Mouse (Mus musculus) heart, embryonic 16.5 days (tissue): ENCODE measurements at regions not wholly inside any gene's neighbourhood (a gene's known extent, or its start where the extent isn't known, plus 50 kb on each side); places are given as distances from the start of the nearest gene placed in this dataset.

ENCODE experiments used
- ATAC-seq: fragments of 200-750 bp; cut with Nextera tagmentation; replicated peaks from 2 replicates; pipeline ENCODE4 v1.8.0; 2017; ENCODE audit warnings: moderate number of reproducible peaks; ENCODE audit not compliant: insufficient read depth, low FRiP score; ENCODE audit errors: extremely low read depth
- H3K27ac ChIP-seq: fragments of 300-500 bp; sonication (generic); 2 replicates; pipeline ENCODE4 v1.5.1; 2014; ENCODE audit warnings: mild to moderate bottlenecking, low read length, control low read depth, moderate library complexity
- H3K27me3 ChIP-seq: fragments of 300-500 bp; sonication (generic); 2 replicates; pipeline ENCODE4 v1.6.1; 2014; ENCODE audit warnings: low read length, mixed read lengths; ENCODE audit not compliant: control insufficient read depth, insufficient read depth
- H3K36me3 ChIP-seq: fragments of 300-500 bp; sonication (generic); 2 replicates; pipeline ENCODE4 v1.6.1; 2014; ENCODE audit not compliant: control insufficient read depth, insufficient read depth
- H3K4me1 ChIP-seq: fragments of 300-500 bp; sonication (generic); 2 replicates; pipeline ENCODE4 v1.6.1; 2014; ENCODE audit warnings: low read length, mixed read lengths; ENCODE audit not compliant: control insufficient read depth, insufficient read depth
- H3K4me2 ChIP-seq: fragments of 300-500 bp; sonication (generic); 2 replicates; pipeline ENCODE4 v1.6.1; 2014; ENCODE audit warnings: low read depth, mild to moderate bottlenecking, control low read depth, low read length
- H3K4me3 ChIP-seq: fragments of 300-500 bp; sonication (generic); 2 replicates; pipeline ENCODE4 v1.5.1; 2014; ENCODE audit warnings: mild to moderate bottlenecking, control low read depth, low read length
- H3K9ac ChIP-seq: fragments of 300-500 bp; sonication (generic); 2 replicates; pipeline ENCODE4 v1.6.1; 2014; ENCODE audit warnings: low read length, control low read depth
- H3K9me3 ChIP-seq: fragments of 300-500 bp; sonication (generic); replicated peaks from 2 replicates; pipeline ENCODE4 v1.6.1; 2016; ENCODE audit warnings: low read length; ENCODE audit not compliant: control insufficient read depth
- WGBS: fragments of 180-500 bp; shearing (Covaris S2); extraction: QIAGEN DNeasy Blood & Tissue Kit; methylation state at CpG from one replicate; pipeline ENCODE4 v1.1.7; 2014; 5-methylcytosine and 5-hydroxymethylcytosine counted together

DNA sequence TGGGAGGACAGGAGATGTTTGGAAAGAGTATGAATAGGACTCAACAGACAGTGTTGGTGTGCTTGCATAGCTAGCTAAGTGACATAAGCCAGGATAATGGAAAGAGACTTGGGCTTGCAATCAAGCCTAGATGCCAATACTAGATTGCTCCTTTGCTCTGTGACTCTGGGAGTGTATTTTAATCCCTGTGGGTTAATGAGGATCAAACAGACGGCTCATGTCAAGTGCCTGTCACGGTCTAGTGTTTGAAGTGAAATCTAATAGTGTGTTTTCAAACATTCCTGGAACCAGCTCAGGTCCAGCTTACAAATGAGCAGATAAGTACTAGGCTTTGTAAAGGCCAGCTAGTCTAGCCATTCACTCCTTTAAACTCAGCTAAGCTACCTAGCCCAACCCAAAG, 64.1 kb upstream of the Ranbp3l start:
- WGBS: 54% methylated on average over 2 of the region's 2 CpGs
- ATAC-seq: no peak
- Histone ChIP-seq H3K9ac (no peak overlapping the region), H3K4me1 (no peaks in the 10 kb centered on the region), H3K4me2 (no peak overlapping the region), H3K36me3 (no peaks in the 10 kb centered on the region), H3K4me3 (no peak overlapping the region), H3K27me3 (no peaks in the 10 kb centered on the region), H3K9me3 (no peaks in the 10 kb centered on the region), H3K27ac (no peak overlapping the region)

DNA sequence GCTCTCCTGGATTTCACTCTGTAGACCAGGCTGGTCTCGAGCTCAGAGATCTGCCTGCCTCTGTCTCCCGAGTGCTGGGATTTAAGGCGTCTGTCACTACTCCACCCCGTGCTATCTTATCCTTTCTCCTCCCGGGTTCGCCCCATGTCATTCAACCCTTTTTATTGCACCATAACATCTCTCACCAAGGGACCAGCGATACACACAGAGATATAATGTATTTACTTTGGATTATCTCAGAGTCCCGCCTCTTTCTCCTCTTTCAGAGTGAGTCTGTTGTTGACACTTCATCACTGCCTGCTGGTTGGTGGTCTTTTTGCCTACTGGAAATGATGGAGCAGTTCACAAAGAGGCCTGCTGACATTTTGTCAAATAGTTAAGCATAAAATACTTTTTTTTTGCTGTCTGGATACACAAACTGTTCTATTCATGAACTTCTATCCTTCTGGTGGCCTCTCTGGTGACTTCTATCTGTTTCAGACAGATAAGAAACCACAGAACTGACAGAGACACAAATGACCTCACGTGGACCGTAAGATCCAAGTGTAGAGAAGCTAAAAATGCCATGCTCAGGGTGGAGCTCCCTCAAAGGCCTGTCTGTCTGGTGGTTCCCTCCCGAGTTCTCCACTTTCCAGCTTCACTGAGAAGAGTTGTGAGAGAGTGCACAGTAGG, 70.1 kb upstream of the Ranbp3l start:
- no peaks in the 10 kb centered on the region for H3K36me3 ChIP-seq
- H3K4me1 ChIP-seq: no peaks in the 10 kb centered on the region
- no peak overlapping the region for H3K9ac ChIP-seq
- 66% methylated on average over 11 of the region's 11 CpGs for WGBS
- H3K9me3 ChIP-seq: no peaks in the 10 kb centered on the region
- no peak overlapping the region for H3K27ac ChIP-seq
- no peak for ATAC-seq
- H3K4me3 ChIP-seq: no peak overlapping the region
- H3K4me2 ChIP-seq: no peak overlapping the region
- H3K27me3 ChIP-seq: no peaks in the 10 kb centered on the region

DNA sequence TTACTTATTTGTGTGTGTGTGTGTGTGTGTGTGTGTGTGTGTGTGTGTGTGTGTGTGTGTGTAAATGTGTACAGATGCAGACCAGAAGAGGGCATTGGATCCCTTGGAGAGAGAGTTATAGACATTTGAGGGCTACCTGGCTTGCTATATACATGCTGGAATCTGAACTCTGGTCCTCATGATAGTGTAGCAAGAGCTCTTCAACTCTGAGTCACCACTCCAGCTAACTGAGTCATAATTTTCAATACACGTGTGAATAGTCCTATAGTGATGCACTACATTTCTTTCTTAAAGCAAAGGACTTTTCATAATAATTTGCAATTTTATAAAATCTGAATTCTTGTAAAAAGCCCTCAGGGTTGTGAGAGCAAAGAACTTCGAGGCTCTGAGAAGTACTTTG, 70.9 kb upstream of the Ranbp3l start:
- Histone ChIP-seq H3K36me3 (no peaks in the 10 kb centered on the region), H3K9me3 (no peaks in the 10 kb centered on the region), H3K4me3 (no peak overlapping the region), H3K4me2 (no peak overlapping the region), H3K27me3 (no peaks in the 10 kb centered on the region), H3K9ac (no peak overlapping the region), H3K27ac (no peak overlapping the region), H3K4me1 (no peaks in the 10 kb centered on the region)
- 75% methylated on average over 2 of the region's 2 CpGs for WGBS
- ATAC-seq: no peak

DNA sequence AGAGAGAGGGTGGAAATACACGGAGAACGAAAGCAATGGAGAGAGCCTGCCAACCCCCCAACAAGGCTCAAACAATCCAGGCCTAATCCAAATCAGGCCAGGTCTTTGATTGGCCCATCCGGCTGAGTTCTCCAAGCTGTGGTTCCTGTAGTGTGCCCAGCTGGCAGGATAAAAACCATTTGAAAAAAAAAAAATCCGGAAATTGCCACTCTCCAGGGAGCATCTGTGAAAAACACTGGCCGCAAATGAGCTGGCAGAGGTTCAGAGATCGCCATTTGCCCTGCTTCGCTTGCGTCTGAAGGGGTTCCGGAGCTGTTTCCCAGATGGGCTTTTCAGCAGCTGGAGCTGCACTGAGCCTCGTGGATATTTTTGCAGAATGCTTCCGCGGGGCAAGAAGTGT, 71.4 kb upstream of the Ranbp3l start:
- Histone ChIP-seq H3K27me3 (no peaks in the 10 kb centered on the region), H3K9ac (no peak overlapping the region), H3K27ac (no peak overlapping the region), H3K4me2 (no peak overlapping the region), H3K4me1 (no peaks in the 10 kb centered on the region), H3K4me3 (no peak overlapping the region), H3K9me3 (no peaks in the 10 kb centered on the region), H3K36me3 (no peaks in the 10 kb centered on the region)
- WGBS: 81% methylated on average over 12 of the region's 12 CpGs
- ATAC-seq: no peak

DNA sequence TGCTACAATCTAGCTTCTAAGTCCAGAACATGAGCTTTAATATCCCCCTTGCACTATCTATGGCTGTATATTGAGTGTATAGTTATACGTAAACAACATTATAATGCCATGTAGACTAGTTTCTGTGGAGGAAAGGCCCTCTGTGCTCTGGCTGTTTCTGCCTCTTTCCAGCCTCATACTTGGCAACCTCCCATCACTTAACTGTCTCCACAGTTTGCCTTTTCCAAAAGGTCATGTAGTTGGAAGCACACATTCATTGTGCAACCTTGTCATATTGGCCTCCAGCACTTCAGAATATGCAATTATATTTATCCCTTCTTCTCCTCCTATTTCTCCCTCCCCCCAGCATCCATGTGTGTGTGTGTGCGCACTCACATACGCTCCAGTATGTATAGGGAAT, 82.2 kb upstream of the Ranbp3l start:
- H3K9me3 ChIP-seq: no peaks in the 10 kb centered on the region
- H3K4me1 ChIP-seq: no peaks in the 10 kb centered on the region
- WGBS: 99% methylated on average over 3 of the region's 3 CpGs
- H3K27me3 ChIP-seq: no peaks in the 10 kb centered on the region
- no peak overlapping the region for H3K9ac ChIP-seq
- H3K36me3 ChIP-seq: no peaks in the 10 kb centered on the region
- no peak overlapping the region for H3K27ac ChIP-seq
- no peak overlapping the region for H3K4me3 ChIP-seq
- ATAC-seq: no peak
- no peak overlapping the region for H3K4me2 ChIP-seq

DNA sequence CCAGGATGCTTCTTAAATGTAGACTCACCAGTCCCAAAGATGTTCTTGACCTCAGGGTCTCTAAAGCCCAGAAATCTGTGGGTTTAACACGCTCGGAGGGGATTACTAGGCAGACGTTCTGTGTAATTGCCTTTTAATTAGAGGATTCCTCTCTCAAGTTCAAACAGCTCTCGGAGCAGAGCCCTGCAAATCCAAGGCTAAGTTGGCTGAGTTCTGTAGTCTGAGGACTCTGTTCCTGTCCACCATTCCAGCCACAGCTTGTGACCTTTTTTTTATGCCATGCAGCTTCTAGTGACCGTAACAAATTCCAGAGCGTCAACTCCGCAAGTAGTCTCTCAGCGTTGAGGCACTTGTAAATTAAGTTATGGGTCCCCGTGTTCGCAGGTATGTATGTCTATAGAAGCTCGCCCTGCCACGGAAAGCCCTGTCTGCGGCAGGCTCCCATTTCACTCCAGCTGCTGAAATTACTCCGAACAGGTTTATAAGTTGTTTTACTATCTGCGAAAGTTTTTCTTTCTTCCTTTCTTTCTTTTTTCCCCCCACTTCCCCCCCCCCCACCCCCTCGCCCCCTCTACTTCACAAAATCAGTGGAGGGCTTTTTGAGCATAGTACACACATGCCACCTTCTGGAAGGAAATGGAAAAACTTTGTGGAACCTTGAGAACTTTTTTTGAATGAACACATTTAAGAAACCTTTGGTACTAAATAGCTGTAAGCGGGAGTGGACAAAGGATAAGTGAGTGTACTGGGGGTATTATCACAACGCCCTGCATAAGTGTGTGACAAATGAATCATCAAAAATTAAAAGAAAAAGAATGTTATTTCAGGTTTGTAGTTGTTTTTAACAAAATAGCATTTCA, 82.9 kb upstream of the Ranbp3l start:
- H3K27ac ChIP-seq: no peak overlapping the region
- H3K27me3 ChIP-seq: no peaks in the 10 kb centered on the region
- H3K4me1 ChIP-seq: no peaks in the 10 kb centered on the region
- H3K4me3 ChIP-seq: no peak overlapping the region
- no peaks in the 10 kb centered on the region for H3K36me3 ChIP-seq
- H3K9me3 ChIP-seq: no peaks in the 10 kb centered on the region
- no peak overlapping the region; the same call in 1 of the 2 replicates for H3K4me2 ChIP-seq
- WGBS: 61% methylated on average over 18 of the region's 18 CpGs
- ATAC-seq: no peak
- no peak overlapping the region for H3K9ac ChIP-seq

DNA sequence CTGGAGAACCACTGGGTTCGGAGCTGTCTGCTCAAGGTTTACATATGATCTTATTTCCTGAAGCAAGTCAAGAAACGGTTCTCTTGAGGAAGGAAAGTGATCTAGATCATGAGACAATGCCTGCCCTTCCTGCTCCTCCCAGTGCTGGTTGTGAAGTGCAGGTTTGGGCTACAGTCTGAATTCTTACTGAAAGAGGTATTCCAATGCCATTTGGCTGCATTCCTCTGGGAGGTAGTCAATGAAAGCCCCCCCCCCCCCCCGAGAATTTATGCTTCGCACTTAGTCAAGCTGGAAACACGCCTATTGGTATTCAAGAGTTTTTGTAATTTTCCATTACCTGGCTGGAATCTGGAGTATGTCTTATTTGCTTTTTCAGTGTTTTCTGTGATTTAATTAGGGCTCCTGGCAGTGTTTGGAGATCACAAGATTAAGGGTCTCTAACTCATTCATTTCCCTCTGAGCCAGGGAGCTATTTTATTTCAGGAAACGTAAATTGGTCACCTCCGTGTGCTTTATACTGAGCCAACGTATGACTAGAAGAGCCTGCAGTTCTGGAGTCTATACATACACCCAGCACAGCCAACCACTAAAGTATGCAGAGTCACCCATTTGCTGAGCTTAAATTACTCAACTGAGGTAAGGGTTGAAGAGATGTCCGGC, 84.7 kb upstream of the Ranbp3l start:
- 65% methylated on average over 9 of the region's 9 CpGs for WGBS
- Histone ChIP-seq H3K4me3 (no peak overlapping the region), H3K27me3 (no peaks in the 10 kb centered on the region), H3K4me1 (no peaks in the 10 kb centered on the region), H3K4me2 (no peak overlapping the region), H3K27ac (no peak overlapping the region), H3K36me3 (no peaks in the 10 kb centered on the region), H3K9me3 (no peaks in the 10 kb centered on the region), H3K9ac (no peak overlapping the region)
- ATAC-seq: no peak

DNA sequence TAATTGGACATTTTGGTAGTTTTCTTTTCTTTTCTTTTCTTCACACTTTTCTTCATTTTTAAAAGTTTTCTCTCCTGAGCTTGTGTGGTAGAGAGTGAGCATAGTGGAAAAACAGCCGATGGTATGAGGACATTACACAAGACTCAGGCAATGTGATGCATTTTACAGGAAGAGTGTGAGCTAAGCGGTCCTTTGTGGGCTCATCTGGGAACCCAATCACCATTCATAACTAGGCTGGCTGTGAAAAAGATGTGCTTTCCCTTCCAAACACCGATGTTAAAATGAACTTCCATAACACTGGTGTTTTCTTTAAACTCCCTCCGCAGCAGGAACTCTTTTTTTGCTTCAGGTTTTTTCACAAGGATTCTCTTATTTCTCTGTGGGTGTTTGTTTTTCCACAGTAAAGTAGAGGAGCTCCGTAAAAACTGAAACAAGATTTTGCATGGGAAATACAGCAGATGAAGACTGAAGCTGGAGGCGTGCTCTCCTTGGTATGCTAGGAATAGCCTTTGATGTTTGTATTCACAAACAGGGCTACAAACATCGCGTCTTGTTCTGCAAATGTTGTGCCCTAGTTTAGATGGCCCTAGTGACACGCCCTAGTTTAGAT, 92.8 kb upstream of the Ranbp3l start:
- H3K4me3 ChIP-seq: no peak overlapping the region
- H3K4me1 ChIP-seq: no peaks in the 10 kb centered on the region
- no peak for ATAC-seq
- no peak overlapping the region for H3K9ac ChIP-seq
- H3K27ac ChIP-seq: no peak overlapping the region
- no peaks in the 10 kb centered on the region for H3K36me3 ChIP-seq
- WGBS: 82% methylated on average over 9 of the region's 9 CpGs
- no peaks in the 10 kb centered on the region for H3K27me3 ChIP-seq
- no peak overlapping the region for H3K4me2 ChIP-seq
- H3K9me3 ChIP-seq: no peaks in the 10 kb centered on the region

DNA sequence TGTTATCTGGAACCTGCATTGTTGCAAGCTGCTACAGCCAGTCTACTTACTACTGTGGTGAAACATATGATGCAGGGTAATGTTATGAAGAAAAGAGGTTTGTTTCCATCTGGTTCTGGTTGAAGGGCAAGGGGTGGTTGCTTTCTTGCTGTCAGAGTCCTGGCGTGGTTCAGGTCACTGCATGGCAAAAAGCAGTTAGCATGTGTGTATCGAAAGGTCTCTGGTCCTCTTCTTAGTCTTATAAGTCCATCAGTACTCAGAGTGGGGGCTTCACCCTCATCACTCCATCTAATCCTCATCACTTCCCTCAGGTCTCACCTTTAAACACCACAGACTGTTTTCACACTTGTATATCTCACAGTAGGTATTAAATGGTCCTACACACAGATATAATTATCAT, 99.7 kb upstream of the Ranbp3l start:
- 79% methylated on average over 2 of the region's 2 CpGs for WGBS
- Histone ChIP-seq H3K27me3 (no peaks in the 10 kb centered on the region), H3K9me3 (no peaks in the 10 kb centered on the region), H3K36me3 (no peaks in the 10 kb centered on the region), H3K4me1 (no peaks in the 10 kb centered on the region), H3K27ac (no peak overlapping the region), H3K4me2 (no peak overlapping the region), H3K4me3 (no peak overlapping the region), H3K9ac (no peak overlapping the region)
- no peak for ATAC-seq
